Mouse (Mus musculus): ENCODE data around the gene Lrrc71.

DNA sequence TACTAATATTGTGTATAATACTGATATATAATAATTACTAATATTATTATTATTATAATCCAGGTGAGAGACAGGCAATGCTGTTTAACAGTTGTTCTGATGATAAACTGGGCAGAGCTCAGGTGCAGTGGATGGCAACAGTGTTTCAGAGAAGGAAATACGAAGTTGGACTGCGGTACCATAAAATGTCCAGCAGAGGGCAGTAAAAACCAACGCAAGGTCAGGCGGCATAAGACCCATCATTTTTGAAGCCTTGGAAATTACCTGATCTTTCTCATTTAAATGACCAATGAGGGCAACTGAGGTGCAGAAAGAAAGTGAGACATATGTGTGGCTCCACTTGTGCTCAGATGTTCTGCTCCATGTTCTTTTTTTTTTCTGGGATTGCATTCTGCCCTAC is 21.9 kb upstream of the Lrrc71 start:
- TF ChIP-seq CTCF (IDR thresholded peaks at IDR 0.05; ENCODE audit: low read depth) (peak; percentile 87), EP300 (IDR thresholded peaks at IDR 0.05; ENCODE audit: low read depth) (no peak)
